Mouse (Mus musculus): ENCODE data around the gene Hephl1. TPM values are rescaled to one million over a fixed set of nuclear protein-coding genes. Genes with fewer than 3 reads are reported as not detected.

Hephl1 gene
- polyA plus RNA-seq, 1 experiment from 2014 or later: not detected

GRCm38 (mm10) chr9:15015223-15015956, 96.5 kb downstream of the Hephl1 start:
- ATAC-seq: peak; percentile 82
- Histone ChIP-seq H3K4me3 (ENCODE audit: low read length) (no peak overlapping the region), H3K9me3 (ENCODE audit: control insufficient read depth, low read length) (no peaks in the 10 kb centered on the region), H3K27ac (ENCODE audit: low read depth, low read length) (no peak overlapping the region), H3K4me2 (ENCODE audit: low read length) (no peak overlapping the region), H3K27me3 (replicated peaks; ENCODE audit: control insufficient read depth, insufficient read depth, low read length) (no peaks in the 10 kb centered on the region), H3K4me1 (ENCODE audit: control insufficient read depth, insufficient read depth, low read depth, low read length) (no peaks in the 10 kb centered on the region), H3K36me3 (ENCODE audit: control insufficient read depth, insufficient read depth, low read length) (no peaks in the 10 kb centered on the region), H3K9ac (ENCODE audit: low read depth, low read length) (no peak overlapping the region)
- 59% methylated on average over 7 of the region's 7 CpGs for WGBS

GRCm38 (mm10) chr9:15007566-15007965, 104.3 kb downstream of the Hephl1 start:
- Histone ChIP-seq H3K4me3 (ENCODE audit: low read length) (no peak overlapping the region), H3K4me1 (ENCODE audit: control insufficient read depth, insufficient read depth, low read depth, low read length) (peaks cover 5% of the 10 kb centered on the region), H3K4me2 (ENCODE audit: low read length) (no peak overlapping the region), H3K9ac (ENCODE audit: low read depth, low read length) (no peak overlapping the region), H3K27me3 (replicated peaks; ENCODE audit: control insufficient read depth, insufficient read depth, low read length) (no peaks in the 10 kb centered on the region), H3K36me3 (ENCODE audit: control insufficient read depth, insufficient read depth, low read length) (peaks cover 13% of the 10 kb centered on the region), H3K9me3 (ENCODE audit: control insufficient read depth, low read length) (no peaks in the 10 kb centered on the region), H3K27ac (ENCODE audit: low read depth, low read length) (no peak overlapping the region)
- 66% methylated on average over 14 of the region's 14 CpGs for WGBS
- no peak for ATAC-seq

GRCm38 (mm10) chr9:15004298-15004685, 107.6 kb downstream of the Hephl1 start:
- Histone ChIP-seq H3K4me3 (ENCODE audit: low read length) (no peak overlapping the region), H3K27ac (ENCODE audit: low read depth, low read length) (no peak overlapping the region), H3K4me1 (ENCODE audit: control insufficient read depth, insufficient read depth, low read depth, low read length) (peaks cover 5% of the 10 kb centered on the region), H3K27me3 (replicated peaks; ENCODE audit: control insufficient read depth, insufficient read depth, low read length) (no peaks in the 10 kb centered on the region), H3K9me3 (ENCODE audit: control insufficient read depth, low read length) (no peaks in the 10 kb centered on the region), H3K4me2 (ENCODE audit: low read length) (no peak overlapping the region), H3K36me3 (ENCODE audit: control insufficient read depth, insufficient read depth, low read length) (peaks cover 13% of the 10 kb centered on the region), H3K9ac (ENCODE audit: low read depth, low read length) (no peak overlapping the region)
- 48% methylated on average over 9 of the region's 9 CpGs for whole genome bisulfite sequencing
- ATAC-seq: no peak

- no peaks in the 10 kb centered on the region for H3K9me3 ChIP-seq (ENCODE audit: control insufficient read depth, low read length)
- 24% methylated on average over 10 of the region's 10 CpGs for WGBS
These were observed 108.1 kb downstream of the Hephl1 start for GRCm38 (mm10) chr9:15003676-15004297.

GRCm38 (mm10) chr9:15002995-15003613, 108.8 kb downstream of the Hephl1 start:
- H3K27me3 ChIP-seq (replicated peaks; ENCODE audit: control insufficient read depth, insufficient read depth, low read length): no peaks in the 10 kb centered on the region
- H3K36me3 ChIP-seq (ENCODE audit: control insufficient read depth, insufficient read depth, low read length): peaks cover 13% of the 10 kb centered on the region
- no peak overlapping the region for H3K4me3 ChIP-seq (ENCODE audit: low read length)
- H3K4me2 ChIP-seq (ENCODE audit: low read length): no peak overlapping the region
- WGBS: 21% methylated on average over 6 of the region's 6 CpGs
- peaks cover 5% of the 10 kb centered on the region for H3K4me1 ChIP-seq (ENCODE audit: control insufficient read depth, insufficient read depth, low read depth, low read length)
- H3K27ac ChIP-seq (ENCODE audit: low read depth, low read length): no peak overlapping the region
- no peaks in the 10 kb centered on the region for H3K9me3 ChIP-seq (ENCODE audit: control insufficient read depth, low read length)
- ATAC-seq: no peak
- H3K9ac ChIP-seq (ENCODE audit: low read depth, low read length): no peak overlapping the region

More at GRCm38 (mm10) chr9:15003676-15004297, 108.1 kb downstream of the Hephl1 start:
- Histone ChIP-seq H3K27me3 (replicated peaks; ENCODE audit: control insufficient read depth, insufficient read depth, low read length) (no peaks in the 10 kb centered on the region), H3K4me2 (ENCODE audit: low read length) (no peak overlapping the region), H3K4me3 (ENCODE audit: low read length) (no peak overlapping the region), H3K36me3 (ENCODE audit: control insufficient read depth, insufficient read depth, low read length) (peaks cover 13% of the 10 kb centered on the region), H3K27ac (ENCODE audit: low read depth, low read length) (no peak overlapping the region), H3K9ac (ENCODE audit: low read depth, low read length) (no peak overlapping the region), H3K4me1 (ENCODE audit: control insufficient read depth, insufficient read depth, low read depth, low read length) (peaks cover 5% of the 10 kb centered on the region)
- ATAC-seq: no peak

Other genes starting within 250 kb of the Hephl1 start
- not detected in 2 replicates for gene Izumo1r, start 208.2 kb downstream of the Hephl1 start, polyA plus RNA-seq (2015; fragmentation: Nextera tagmentation; extraction: Ambion mirVana)
- 135 and 155 TPM in 2 replicates for gene Panx1, start 66.6 kb downstream of the Hephl1 start, polyA plus RNA-seq (2015; fragmentation: Nextera tagmentation; extraction: Ambion mirVana)
- 33.0 and 36.6 TPM in 2 replicates for gene Vstm5, start 126.9 kb upstream of the Hephl1 start, polyA plus RNA-seq (2015; fragmentation: Nextera tagmentation; extraction: Ambion mirVana)
- 25.8 and 31.9 TPM in 2 replicates for gene Med17, start 167.8 kb upstream of the Hephl1 start, polyA plus RNA-seq (2015; fragmentation: Nextera tagmentation; extraction: Ambion mirVana)
- gene Taf1d, start 194.1 kb upstream of the Hephl1 start, polyA plus RNA-seq (2015; fragmentation: Nextera tagmentation; extraction: Ambion mirVana): 36.4 and 40.4 TPM in 2 replicates
- 13.7 and 14.3 TPM in 2 replicates for gene 4931406C07Rik, start 194.3 kb upstream of the Hephl1 start, polyA plus RNA-seq (2015; fragmentation: Nextera tagmentation; extraction: Ambion mirVana)
- gene Cep295, start 245.7 kb upstream of the Hephl1 start, polyA plus RNA-seq (2015; fragmentation: Nextera tagmentation; extraction: Ambion mirVana): 10.7 and 11.8 TPM in 2 replicates

Measured in hindbrain, embryonic 16.5 days (tissue).